11 mouse cellular contexts compared by ENCODE assay signal in genomic region chr9:40358408-40358896, GRCm38 (mm10).
DNase-seq lines count a peak whose midpoint lies in the region; ATAC-seq and TF ChIP-seq lines count a peak whose summit lies in the region.
"Had no signal": no experiment of that assay in that cellular context is flagged by ENCODE, and none has a peak within 500 bp of the region (broad histone marks: within the 10 kb centered on the region; RNA-seq: fewer than 3 reads in every experiment).

No protein-coding gene starts in this region.

- H3K9me3 ChIP-seq in forebrain, postnatal 0 days (ENCODE audit: low read length): no peaks in the 10 kb centered on the region
- H3K9me3 ChIP-seq in midbrain, embryonic 13.5 days: no peaks in the 10 kb centered on the region
- H3K9me3 ChIP-seq: liver, embryonic 15.5 days had no signal

- no peak overlapping the region for H3K4me3 ChIP-seq in forebrain, postnatal 0 days (ENCODE audit: low read depth, low read length)
- no peak overlapping the region for H3K4me3 ChIP-seq in midbrain, embryonic 13.5 days (replicated peaks)
- H3K4me3 ChIP-seq: liver, embryonic 15.5 days had no signal

- 8% methylated on average over 8 of the region's 8 CpGs for WGBS in forebrain, postnatal 0 days
- WGBS in midbrain, embryonic 13.5 days: 14% methylated on average over 8 of the region's 8 CpGs

- no peak overlapping the region for H3K9ac ChIP-seq in forebrain, postnatal 0 days
- 0 out of 2 replicates have a peak overlapping the region, but pooled peaks have one; percentile 37 for H3K9ac ChIP-seq in midbrain, embryonic 13.5 days (replicated peaks)
- H3K9ac ChIP-seq: liver, embryonic 15.5 days had no signal

- DNase-seq in layer of hippocampus, adult 11-12 months (ENCODE audit: low spot score): peak; percentile 64
- no peak for DNase-seq in layer of hippocampus, adult 18-20 months (ENCODE audit: low spot score in 2 of 2)
- DNase-seq in cerebellum, adult 8-10 months: peak; percentile 60
- DNase-seq in forebrain, postnatal 0 days: peak; percentile 60
- DNase-seq in adrenal gland, postnatal 25 days: no peak
- no peak for DNase-seq in c-Kit-positive CD71-positive TER-119-positive erythroid progenitor cells, embryonic 14.5 days (ENCODE audit: low spot score)
- DNase-seq in kidney, adult 18-20 months: no peak
- DNase-seq: gastrocnemius, postnatal 10 days had no signal

- H3K4me2 ChIP-seq in forebrain, postnatal 0 days (ENCODE audit: low read depth): no peak overlapping the region
- H3K4me2 ChIP-seq in midbrain, embryonic 13.5 days (replicated peaks): peak overlapping the region; percentile 19
- H3K4me2 ChIP-seq: liver, embryonic 15.5 days had no signal

- no peak for TF ChIP-seq CTCF in forebrain, postnatal 0 days (IDR thresholded peaks at IDR 0.05; ENCODE audit: low read depth)

- H3K36me3 ChIP-seq in forebrain, postnatal 0 days (ENCODE audit: insufficient read depth): no peaks in the 10 kb centered on the region
- H3K36me3 ChIP-seq in midbrain, embryonic 13.5 days: no peaks in the 10 kb centered on the region
- H3K36me3 ChIP-seq: liver, embryonic 15.5 days had no signal

- H3K27me3 ChIP-seq in forebrain, postnatal 0 days (ENCODE audit: insufficient read depth, low read length): no peaks in the 10 kb centered on the region
- H3K27me3 ChIP-seq in midbrain, embryonic 13.5 days: no peaks in the 10 kb centered on the region
- H3K27me3 ChIP-seq: liver, embryonic 15.5 days had no signal

- peak; percentile 56 for ATAC-seq in forebrain, postnatal 0 days
- ATAC-seq in midbrain, embryonic 13.5 days: peak; percentile 78
- ATAC-seq: CD4-positive, CD25-positive, alpha-beta regulatory T cell, adult 4 months had no signal

- no peak overlapping the region for H3K27ac ChIP-seq in forebrain, postnatal 0 days (ENCODE audit: low read depth, low read length)
- peak overlapping the region; percentile 48 for H3K27ac ChIP-seq in midbrain, embryonic 13.5 days
- H3K27ac ChIP-seq: liver, embryonic 15.5 days had no signal

- H3K4me1 ChIP-seq in forebrain, postnatal 0 days (ENCODE audit: insufficient read depth): peaks cover 7% of the 10 kb centered on the region; the same call in 1 of the 2 replicates
- H3K4me1 ChIP-seq in midbrain, embryonic 13.5 days (replicated peaks): peaks cover 15% of the 10 kb centered on the region
- H3K4me1 ChIP-seq: liver, embryonic 15.5 days had no signal

Comparison
In these comparisons a context has a peak if more than half of its experiments do, and no peak if none do; other contexts are left out.
1. DNase-seq: peak in layer of hippocampus, adult 11-12 months (single experiment), cerebellum, adult 8-10 months (single experiment) and forebrain, postnatal 0 days (single experiment); none in layer of hippocampus, adult 18-20 months (0 of 2), adrenal gland, postnatal 25 days (single experiment), c-Kit-positive CD71-positive TER-119-positive erythroid progenitor cells, embryonic 14.5 days (single experiment) and kidney, adult 18-20 months (single experiment).